Mouse (Mus musculus): ENCODE data around the gene Tyro3.

GRCm38 (mm10) chr2:119789996-119790395 lies 7.5 kb upstream of the Tyro3 start:
- no peak for TF ChIP-seq CTCF (IDR thresholded peaks at IDR 0.05; ENCODE audit: extremely low read depth, insufficient read depth, low read length)
- TF ChIP-seq POLR2A (IDR thresholded peaks at IDR 0.05; ENCODE audit: extremely low read depth, insufficient read depth, low read length): no peak

Measured in cortical plate, adult 2 months (tissue).